Mouse (Mus musculus): Measurements from ENCODE around the gene Per2. TPM values are rescaled to one million over a fixed set of nuclear protein-coding genes. Genes with fewer than 3 reads are reported as not detected.
A peak's percentile ranks its signal among the peaks of the same experiment; 100 is the strongest.
"Not testable (repeated sequence)": the region's sequence is repeated elsewhere in the genome, so short reads cannot be mapped to it uniquely, and the experiment has no call there.

Gene Per2
- polyA plus RNA-seq, 1 experiment from 2014 or later = 2.6 TPM

DNA sequence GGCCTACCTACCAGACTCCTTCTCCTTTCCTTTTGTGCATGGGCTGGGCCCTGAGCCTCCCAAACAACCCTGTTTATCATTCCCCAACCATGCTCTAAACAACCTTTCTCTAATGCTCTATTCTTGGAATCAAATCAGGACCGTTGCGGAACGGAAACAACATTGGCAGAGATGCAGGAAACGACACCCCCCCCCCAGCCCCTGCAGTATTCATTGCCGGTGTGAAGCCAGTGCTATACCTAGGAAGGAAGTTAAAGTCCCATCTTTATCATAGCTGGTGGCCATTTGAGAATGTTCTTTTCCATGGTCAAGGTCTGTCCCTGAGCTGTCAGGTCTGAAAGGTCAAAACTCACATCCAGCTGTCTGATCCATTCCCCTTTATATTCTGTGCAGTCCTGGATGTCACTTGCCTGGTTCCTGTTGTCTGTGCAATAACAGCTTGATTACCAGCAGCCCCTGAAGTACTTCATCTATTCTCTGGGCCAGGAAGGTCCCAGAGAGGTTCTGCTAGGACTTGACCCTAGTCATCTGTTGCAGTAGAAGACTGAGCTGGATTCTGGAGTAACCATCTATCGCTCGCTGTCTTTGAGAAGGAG, 23.6 kb upstream of the Per2 start:
- no peak for ATAC-seq

DNA sequence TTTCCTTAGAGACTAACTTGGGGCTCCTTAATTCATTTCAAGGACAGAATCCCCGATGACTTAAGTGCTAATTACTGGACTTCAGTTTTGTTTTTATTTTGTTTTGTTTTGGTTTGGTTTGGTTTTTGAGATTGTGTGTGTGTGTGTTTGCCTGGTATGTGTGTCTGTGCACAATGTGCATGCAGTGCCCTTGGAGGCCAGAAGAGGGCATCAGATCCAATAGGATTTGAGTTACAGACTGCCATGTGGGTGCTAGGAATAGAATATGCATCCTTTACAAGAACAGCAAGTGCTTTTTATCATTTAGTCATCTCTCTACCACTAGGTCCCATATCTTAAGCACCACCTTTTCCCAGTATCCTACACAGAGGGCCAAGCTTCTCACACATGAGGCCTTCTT, 19.8 kb upstream of the Per2 start:
- H3K9me3 ChIP-seq (replicated peaks) = no peaks in the 10 kb centered on the region; the same call in 1 of the 2 replicates
- ATAC-seq = no peak
- no peak overlapping the region for H3K9ac ChIP-seq
- H3K36me3 ChIP-seq (ENCODE audit: poor library complexity, severe bottlenecking) = no peaks in the 10 kb centered on the region
- no peak overlapping the region for H3K4me2 ChIP-seq
- H3K27ac ChIP-seq = no peak overlapping the region
- H3K27me3 ChIP-seq = no peaks in the 10 kb centered on the region
- H3K4me3 ChIP-seq = no peak overlapping the region
- H3K4me1 ChIP-seq = no peaks in the 10 kb centered on the region
- WGBS = 97% methylated on average over 1 of the region's 1 CpGs

More for the DNA sequence above, 23.6 kb upstream of the Per2 start:
- 85% methylated on average over 7 of the region's 7 CpGs for WGBS
- H3K27me3 ChIP-seq = no peaks in the 10 kb centered on the region
- no peaks in the 10 kb centered on the region; the same call in 1 of the 2 replicates for H3K9me3 ChIP-seq (replicated peaks)
- H3K9ac ChIP-seq = no peak overlapping the region
- no peaks in the 10 kb centered on the region for H3K36me3 ChIP-seq (ENCODE audit: poor library complexity, severe bottlenecking)
- no peaks in the 10 kb centered on the region for H3K4me1 ChIP-seq
- no peak overlapping the region for H3K27ac ChIP-seq
- H3K4me3 ChIP-seq = no peak overlapping the region
- no peak overlapping the region for H3K4me2 ChIP-seq

DNA sequence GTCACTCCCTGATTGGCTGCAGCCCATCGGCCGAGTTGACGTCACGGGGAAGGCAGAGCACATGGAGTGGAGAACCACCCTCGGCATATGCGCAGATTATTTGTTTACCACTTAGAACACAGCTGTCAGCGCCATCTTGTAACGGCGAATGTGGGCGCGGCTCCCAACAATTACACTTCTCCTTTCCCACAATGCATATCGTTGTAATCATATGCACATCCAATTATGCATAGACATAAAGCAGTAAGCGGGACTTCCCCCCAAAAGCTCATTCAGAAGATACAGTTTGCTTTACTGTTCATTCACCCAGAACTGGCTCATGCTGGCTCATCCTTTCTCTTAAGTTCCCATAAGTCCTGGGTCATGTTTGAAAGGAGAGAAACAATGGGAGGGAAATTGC, 19.0 kb upstream of the Per2 start:
- not testable (repeated sequence) for H3K4me3 ChIP-seq; H3K9me3 ChIP-seq (replicated peaks); H3K9ac ChIP-seq; H3K36me3 ChIP-seq (ENCODE audit: poor library complexity, severe bottlenecking); H3K27me3 ChIP-seq; H3K4me1 ChIP-seq; H3K4me2 ChIP-seq; H3K27ac ChIP-seq; ATAC-seq
- 95% methylated on average over 12 of the region's 13 CpGs for WGBS

DNA sequence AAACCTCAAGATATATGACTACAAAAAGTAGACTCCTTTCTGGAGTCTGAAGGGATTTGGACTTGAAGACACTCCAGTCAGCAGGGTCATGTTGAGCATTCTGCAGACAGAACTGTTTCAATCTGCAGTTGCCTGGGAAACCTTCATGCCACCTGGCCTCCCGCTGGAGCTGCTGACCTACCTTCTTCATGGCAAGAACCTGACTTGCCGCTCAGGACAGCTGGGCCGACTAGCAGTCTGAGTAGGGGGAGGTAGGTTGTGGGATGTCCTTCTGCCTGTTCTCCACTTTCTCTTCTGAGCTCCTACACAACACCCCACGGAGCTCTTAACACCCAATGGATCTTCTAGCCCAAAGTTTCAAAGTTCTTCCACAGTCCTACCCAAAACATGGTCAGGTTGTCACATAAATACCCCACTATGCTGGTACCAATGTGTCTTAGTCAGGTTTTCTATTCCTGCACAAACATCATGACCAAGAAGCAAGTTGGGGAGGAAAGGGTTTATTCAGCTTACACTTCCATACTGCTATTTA, 10.8 kb upstream of the Per2 start:
- Histone ChIP-seq H3K9me3 (replicated peaks) (no peaks in the 10 kb centered on the region), H3K4me2 (no peak overlapping the region), H3K36me3 (ENCODE audit: poor library complexity, severe bottlenecking) (no peaks in the 10 kb centered on the region), H3K4me1 (peaks cover 4% of the 10 kb centered on the region), H3K27ac (no peak overlapping the region), H3K9ac (no peak overlapping the region), H3K27me3 (no peaks in the 10 kb centered on the region), H3K4me3 (no peak overlapping the region)
- no peak for ATAC-seq
- WGBS = 81% methylated on average over 4 of the region's 4 CpGs

DNA sequence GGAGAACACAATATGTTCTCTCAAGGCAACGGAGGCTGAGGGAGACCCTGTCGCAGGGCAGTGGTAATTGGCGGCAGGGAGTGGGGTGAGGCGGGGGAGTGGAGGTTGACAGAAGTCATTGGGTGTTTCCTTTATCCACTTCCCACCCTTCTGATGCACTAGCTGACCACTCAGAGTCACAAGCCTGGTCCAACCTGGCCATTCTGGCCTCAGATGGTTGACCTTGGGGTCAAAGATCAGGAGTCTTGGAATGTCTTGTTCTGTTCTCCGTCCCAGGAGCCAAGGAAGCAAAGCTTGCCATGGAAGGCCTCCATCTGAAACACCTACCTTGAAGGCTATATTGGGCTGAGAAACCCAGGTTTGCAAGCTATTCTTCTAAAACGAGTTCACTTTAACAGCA, 7.1 kb upstream of the Per2 start:
- no peak overlapping the region for H3K9ac ChIP-seq
- H3K4me1 ChIP-seq = peaks cover 11% of the 10 kb centered on the region
- no peaks in the 10 kb centered on the region for H3K9me3 ChIP-seq (replicated peaks)
- H3K36me3 ChIP-seq (ENCODE audit: poor library complexity, severe bottlenecking) = no peaks in the 10 kb centered on the region
- no peak overlapping the region for H3K4me3 ChIP-seq
- no peak overlapping the region for H3K4me2 ChIP-seq
- 90% methylated on average over 6 of the region's 6 CpGs for whole genome bisulfite sequencing
- no peaks in the 10 kb centered on the region; the same call in 1 of the 2 replicates for H3K27me3 ChIP-seq
- H3K27ac ChIP-seq = no peak overlapping the region
- ATAC-seq = no peak

DNA sequence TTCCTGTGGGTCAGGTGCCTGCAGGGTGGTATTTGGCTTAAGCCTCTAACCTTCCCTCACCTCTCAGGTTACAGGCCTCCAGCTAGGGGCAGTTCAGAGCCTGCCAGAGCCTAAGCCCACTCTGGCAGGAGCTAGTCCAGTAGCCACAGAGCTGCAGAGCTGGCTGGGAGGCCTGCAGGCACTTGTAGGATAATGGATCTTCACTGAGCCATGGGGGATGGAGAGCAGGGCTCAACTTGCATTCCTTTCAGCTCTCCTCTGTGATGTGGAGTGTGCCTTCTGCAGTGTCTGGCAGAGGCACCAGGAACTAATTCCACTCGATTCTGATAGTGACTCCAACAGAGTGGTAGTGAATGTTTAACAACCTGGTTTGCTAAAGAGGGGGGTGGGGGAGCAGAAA, 6.1 kb upstream of the Per2 start:
- Histone ChIP-seq H3K36me3 (ENCODE audit: poor library complexity, severe bottlenecking) (no peaks in the 10 kb centered on the region), H3K27ac (no peak overlapping the region), H3K9me3 (replicated peaks) (no peaks in the 10 kb centered on the region), H3K4me3 (no peak overlapping the region), H3K4me1 (peaks cover 11% of the 10 kb centered on the region), H3K27me3 (no peaks in the 10 kb centered on the region; the same call in 1 of the 2 replicates), H3K4me2 (no peak overlapping the region), H3K9ac (no peak overlapping the region)
- no peak for ATAC-seq
- WGBS = 13% methylated on average over 1 of the region's 1 CpGs

DNA sequence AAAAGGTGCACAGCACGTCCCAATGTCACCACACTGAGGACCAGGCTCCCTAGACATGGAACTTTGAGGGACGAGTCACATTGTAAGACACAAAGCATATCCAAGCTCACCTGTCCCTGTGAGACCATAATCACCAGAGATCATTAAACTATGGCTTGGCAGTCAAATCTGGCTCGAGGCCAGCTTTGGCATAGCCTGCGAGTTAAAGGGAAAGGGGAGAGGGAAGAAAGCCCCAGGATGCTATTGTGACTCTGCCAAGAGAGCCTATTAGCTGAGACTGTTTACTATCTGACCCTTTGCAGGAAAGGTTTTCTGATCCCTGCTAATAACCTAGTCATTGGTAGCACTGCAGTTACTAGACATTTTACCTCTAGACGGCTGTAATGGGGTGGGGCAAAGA, 5.3 kb upstream of the Per2 start:
- no peak overlapping the region for H3K9ac ChIP-seq
- H3K27ac ChIP-seq = no peak overlapping the region
- ATAC-seq = no peak
- H3K4me2 ChIP-seq = no peak overlapping the region
- peaks cover 18% of the 10 kb centered on the region for H3K4me1 ChIP-seq
- H3K4me3 ChIP-seq = no peak overlapping the region
- H3K9me3 ChIP-seq (replicated peaks) = no peaks in the 10 kb centered on the region
- H3K27me3 ChIP-seq = no peaks in the 10 kb centered on the region; the same call in 1 of the 2 replicates
- WGBS = 29% methylated on average over 5 of the region's 5 CpGs
- H3K36me3 ChIP-seq (ENCODE audit: poor library complexity, severe bottlenecking) = no peaks in the 10 kb centered on the region

DNA sequence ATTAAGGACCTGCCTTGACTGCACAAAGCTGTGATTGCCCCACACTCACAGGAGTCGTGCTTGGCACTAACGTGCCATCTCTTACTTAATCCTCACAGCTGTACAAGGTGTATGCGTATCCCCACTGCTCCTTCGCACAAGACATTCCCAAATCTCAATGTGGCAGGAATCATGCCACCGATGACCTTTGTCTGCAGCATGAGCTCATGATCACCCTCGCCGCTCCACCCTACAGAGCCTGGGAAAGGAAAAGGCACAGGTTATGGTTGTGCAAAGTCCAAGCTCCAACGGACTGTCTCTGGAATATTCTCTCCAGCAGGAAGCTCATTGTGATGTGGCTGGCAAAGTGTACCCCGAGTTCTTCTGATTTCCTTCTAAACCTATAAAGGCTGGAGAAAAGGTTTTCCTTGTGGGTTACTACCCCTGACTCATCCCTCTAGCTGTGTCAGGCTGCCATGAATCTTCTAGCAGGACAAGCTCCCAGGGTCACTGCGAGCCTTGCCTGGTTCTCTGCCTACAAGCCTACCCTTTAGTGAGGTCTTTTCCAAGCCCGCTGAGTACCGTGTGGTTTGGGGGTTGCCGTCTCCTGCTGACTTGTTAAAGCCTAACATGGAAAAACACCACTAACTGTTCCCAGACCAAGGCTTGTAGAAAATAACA, 4.3 kb upstream of the Per2 start:
- peaks cover 22% of the 10 kb centered on the region for H3K4me1 ChIP-seq
- ATAC-seq = no peak
- 90% methylated on average over 13 of the region's 13 CpGs for WGBS

DNA sequence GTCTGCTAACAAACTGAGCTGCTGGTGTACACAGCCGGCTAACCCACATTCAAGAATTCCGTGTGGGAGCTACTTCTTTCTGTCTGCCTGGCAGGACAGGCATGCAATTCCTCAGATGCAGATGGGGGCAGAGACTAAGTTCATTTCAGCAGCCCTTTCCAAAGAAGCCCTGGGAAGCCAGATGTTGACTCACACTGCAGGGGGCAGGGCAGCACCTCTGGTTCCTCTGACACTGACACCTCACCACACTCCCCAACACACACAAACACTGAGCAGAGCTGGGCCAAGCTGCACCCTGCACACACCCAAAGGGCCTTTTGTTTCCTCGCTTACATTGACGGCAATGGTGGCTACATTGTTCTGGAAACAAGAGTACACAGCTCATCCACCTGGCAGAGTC, 1.4 kb upstream of the Per2 start:
- WGBS = 46% methylated on average over 4 of the region's 4 CpGs
- no peak for ATAC-seq
- no peak overlapping the region for H3K4me2 ChIP-seq
- H3K4me1 ChIP-seq = peaks cover 50% of the 10 kb centered on the region
- no peak overlapping the region for H3K9ac ChIP-seq
- no peak overlapping the region for H3K4me3 ChIP-seq
- peaks cover 6% of the 10 kb centered on the region; the same call in 1 of the 2 replicates for H3K27me3 ChIP-seq
- no peaks in the 10 kb centered on the region for H3K36me3 ChIP-seq (ENCODE audit: poor library complexity, severe bottlenecking)
- no peak overlapping the region for H3K27ac ChIP-seq
- H3K9me3 ChIP-seq (replicated peaks) = no peaks in the 10 kb centered on the region

More for the DNA sequence above, 4.3 kb upstream of the Per2 start:
- Histone ChIP-seq H3K27ac (no peak overlapping the region), H3K36me3 (ENCODE audit: poor library complexity, severe bottlenecking) (no peaks in the 10 kb centered on the region), H3K9me3 (replicated peaks) (no peaks in the 10 kb centered on the region), H3K27me3 (no peaks in the 10 kb centered on the region; the same call in 1 of the 2 replicates), H3K9ac (no peak overlapping the region), H3K4me3 (no peak overlapping the region), H3K4me2 (no peak overlapping the region)

DNA sequence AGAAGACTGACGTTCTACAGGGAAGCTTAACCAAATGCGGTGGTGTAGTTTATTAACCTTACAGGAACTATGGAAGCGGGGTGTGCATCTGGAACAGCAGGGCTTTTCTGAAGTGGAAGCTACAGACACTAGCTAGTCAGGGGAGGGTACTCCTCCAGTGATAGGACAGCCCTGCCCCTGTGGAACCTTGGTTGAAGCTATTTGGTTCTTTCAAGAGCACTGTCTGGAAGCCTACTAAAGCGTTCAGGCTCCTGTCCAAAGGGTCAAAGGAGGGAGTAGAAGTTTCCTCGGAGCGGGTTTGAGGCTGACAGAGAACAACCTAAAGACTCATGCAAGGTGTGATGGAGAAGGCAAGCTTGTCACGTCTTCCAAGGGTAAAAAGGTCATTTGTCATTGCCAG, 945 bp upstream of the Per2 start:
- Histone ChIP-seq H3K9me3 (replicated peaks) (no peaks in the 10 kb centered on the region), H3K4me2 (peak overlapping the region; percentile 85), H3K4me3 (peak overlapping the region; percentile 70), H3K36me3 (ENCODE audit: poor library complexity, severe bottlenecking) (no peaks in the 10 kb centered on the region), H3K4me1 (peaks cover 52% of the 10 kb centered on the region), H3K27me3 (peaks cover 6% of the 10 kb centered on the region; the same call in 1 of the 2 replicates), H3K27ac (peak overlapping the region; percentile 54; the same call in 1 of the 2 replicates), H3K9ac (peak overlapping the region; percentile 64)
- WGBS = 53% methylated on average over 7 of the region's 7 CpGs
- no peak for ATAC-seq

DNA sequence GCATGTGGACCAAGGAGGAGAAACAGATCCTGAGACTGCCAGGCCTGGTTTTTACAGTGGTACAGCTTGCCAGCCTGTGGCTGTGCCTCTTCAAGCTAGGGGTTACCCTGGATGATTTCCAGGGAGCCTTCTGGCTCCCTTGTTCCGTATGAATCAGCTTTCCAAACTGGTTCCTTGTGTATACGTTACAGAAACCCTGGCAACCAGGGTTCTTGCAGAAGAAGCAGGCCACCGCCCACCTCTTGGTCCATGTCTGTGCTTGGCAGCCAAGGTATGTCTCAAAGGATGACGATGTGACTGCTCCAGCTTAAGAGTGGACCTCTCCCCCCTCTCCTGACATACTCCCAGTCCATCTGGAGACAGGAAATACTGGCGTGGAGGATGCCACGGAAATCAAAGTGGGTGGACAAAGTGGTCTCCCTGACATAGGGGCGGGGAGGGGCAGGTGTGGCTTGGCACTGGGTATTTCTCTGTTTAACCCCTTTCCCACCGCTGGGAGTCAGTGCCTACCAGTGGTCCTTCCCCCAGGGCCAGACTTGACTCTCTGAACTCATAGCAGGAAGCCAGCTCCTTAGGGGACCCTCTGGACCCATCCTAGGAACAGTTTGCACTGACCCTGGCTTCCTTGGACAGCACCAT, 782 bp downstream of the Per2 start:
- peak; percentile 2 for ATAC-seq
- H3K9ac ChIP-seq = peak overlapping the region; percentile 68
- H3K36me3 ChIP-seq (ENCODE audit: poor library complexity, severe bottlenecking) = no peaks in the 10 kb centered on the region
- H3K4me3 ChIP-seq = peak overlapping the region; percentile 70
- WGBS = 13% methylated on average over 8 of the region's 8 CpGs
- H3K27me3 ChIP-seq = peaks cover 6% of the 10 kb centered on the region; the same call in 1 of the 2 replicates
- no peaks in the 10 kb centered on the region for H3K9me3 ChIP-seq (replicated peaks)
- H3K27ac ChIP-seq = peak overlapping the region; percentile 12; the same call in 1 of the 2 replicates
- peaks cover 46% of the 10 kb centered on the region for H3K4me1 ChIP-seq
- H3K4me2 ChIP-seq = peak overlapping the region; percentile 85

DNA sequence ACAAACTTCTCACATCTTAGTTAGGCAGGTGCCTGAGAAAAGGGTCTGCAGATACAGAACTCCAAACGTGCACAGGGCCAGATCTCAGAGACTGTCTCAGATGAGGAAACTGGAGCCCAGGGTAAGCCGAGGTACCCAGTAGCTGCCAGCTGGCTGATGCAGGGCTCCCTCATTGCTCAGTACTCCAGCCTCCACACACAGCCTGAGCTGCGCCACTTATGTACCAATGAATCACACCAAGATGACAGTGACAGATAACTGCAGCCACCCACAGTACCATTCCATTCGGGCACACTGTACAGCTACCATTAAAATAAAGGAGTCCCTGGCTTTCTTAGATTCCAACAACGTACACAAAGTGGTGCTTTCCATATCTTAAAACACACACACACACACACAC, 1.4 kb downstream of the Per2 start:
- Histone ChIP-seq H3K4me3 (peak overlapping the region; percentile 70), H3K9ac (0 out of 2 replicates have a peak overlapping the region, but pooled peaks have one; percentile 68), H3K36me3 (ENCODE audit: poor library complexity, severe bottlenecking) (no peaks in the 10 kb centered on the region), H3K9me3 (replicated peaks) (no peaks in the 10 kb centered on the region), H3K4me2 (peak overlapping the region; percentile 85), H3K27ac (no peak overlapping the region; the same call in 1 of the 2 replicates), H3K4me1 (peaks cover 46% of the 10 kb centered on the region), H3K27me3 (peaks cover 6% of the 10 kb centered on the region; the same call in 1 of the 2 replicates)
- WGBS = 80% methylated on average over 5 of the region's 5 CpGs
- ATAC-seq = no peak

All from forebrain, embryonic 13.5 days (tissue).